Mouse (Mus musculus): ENCODE measurements around the gene Eef1a2. TPM values are rescaled to one million over a fixed set of nuclear protein-coding genes. Genes with fewer than 3 reads are reported as not detected.
A peak's percentile ranks its signal among the peaks of the same experiment; 100 is the strongest.
"Not testable (repeated sequence)": the region's sequence is repeated elsewhere in the genome, so short reads cannot be mapped to it uniquely, and the experiment has no call there.

Eef1a2 gene
- polyA plus RNA-seq, 1 experiment from 2014 or later = not detected

DNA sequence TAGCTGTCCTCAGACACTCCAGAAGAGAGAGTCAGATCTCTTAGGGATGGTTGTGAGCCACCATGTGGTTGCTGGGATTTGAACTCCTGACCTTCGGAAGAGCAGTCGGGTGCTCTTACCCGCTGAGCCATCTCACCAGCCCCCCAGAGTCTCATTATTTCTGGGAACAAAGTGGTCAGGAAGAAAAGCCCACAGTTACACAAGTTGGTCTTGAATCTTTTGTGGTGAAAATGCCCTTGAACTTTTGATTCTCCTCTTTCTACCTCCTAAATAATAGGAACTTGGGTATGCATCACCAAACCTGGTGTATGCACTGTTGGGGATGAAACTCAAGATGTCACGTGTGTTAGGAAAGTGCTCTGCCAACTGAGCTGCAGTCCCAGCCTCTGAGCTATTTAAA lies 35.1 kb upstream of the Eef1a2 start:
- 66% methylated on average over 4 of the region's 4 CpGs for WGBS (ENCODE audit: insufficient replicate concordance)
- Histone ChIP-seq H3K27me3 (ENCODE audit: control insufficient read depth, insufficient read depth, low read depth, low read length) (peaks cover 4% of the 10 kb centered on the region; the same call in 1 of the 2 replicates), H3K9me3 (replicated peaks; ENCODE audit: control insufficient read depth, low read length) (no peaks in the 10 kb centered on the region), H3K4me3 (ENCODE audit: low read depth, low read length) (no peak overlapping the region), H3K4me2 (ENCODE audit: low read depth, low read length) (no peak overlapping the region), H3K27ac (ENCODE audit: low read length) (no peak overlapping the region), H3K36me3 (ENCODE audit: control insufficient read depth, insufficient read depth) (no peaks in the 10 kb centered on the region), H3K4me1 (ENCODE audit: control insufficient read depth, low read depth, low read length) (peaks cover 24% of the 10 kb centered on the region), H3K9ac (ENCODE audit: low read depth, low read length) (no peak overlapping the region)
- no peak for ATAC-seq (ENCODE audit: low read depth)

GRCm38 (mm10) chr2:181191385-181191784 lies 34.6 kb upstream of the Eef1a2 start:
- not testable (repeated sequence) for ATAC-seq (ENCODE audit: low read depth); H3K4me3 ChIP-seq (ENCODE audit: low read depth, low read length); H3K27me3 ChIP-seq (ENCODE audit: control insufficient read depth, insufficient read depth, low read depth, low read length); H3K9me3 ChIP-seq (replicated peaks; ENCODE audit: control insufficient read depth, low read length); H3K9ac ChIP-seq (ENCODE audit: low read depth, low read length); H3K4me2 ChIP-seq (ENCODE audit: low read depth, low read length); H3K27ac ChIP-seq (ENCODE audit: low read length); H3K36me3 ChIP-seq (ENCODE audit: control insufficient read depth, insufficient read depth)
- H3K4me1 ChIP-seq (ENCODE audit: control insufficient read depth, low read depth, low read length) = peaks cover 22% of the 10 kb centered on the region
- 48% methylated on average over 4 of the region's 4 CpGs for WGBS (ENCODE audit: insufficient replicate concordance)

GRCm38 (mm10) chr2:181189321-181189720 lies 32.5 kb upstream of the Eef1a2 start:
- Histone ChIP-seq H3K4me2 (ENCODE audit: low read depth, low read length) (no peak overlapping the region), H3K4me1 (ENCODE audit: control insufficient read depth, low read depth, low read length) (peaks cover 16% of the 10 kb centered on the region), H3K27ac (ENCODE audit: low read length) (peak overlapping the region; percentile 74; the same call in 1 of the 2 replicates), H3K36me3 (ENCODE audit: control insufficient read depth, insufficient read depth) (no peaks in the 10 kb centered on the region), H3K9me3 (replicated peaks; ENCODE audit: control insufficient read depth, low read length) (no peaks in the 10 kb centered on the region), H3K4me3 (ENCODE audit: low read depth, low read length) (no peak overlapping the region), H3K9ac (ENCODE audit: low read depth, low read length) (no peak overlapping the region), H3K27me3 (ENCODE audit: control insufficient read depth, insufficient read depth, low read depth, low read length) (peaks cover 8% of the 10 kb centered on the region)
- 61% methylated on average over 1 of the region's 1 CpGs for WGBS (ENCODE audit: insufficient replicate concordance)
- ATAC-seq (ENCODE audit: low read depth) = no peak

GRCm38 (mm10) chr2:181188681-181189080 lies 31.9 kb upstream of the Eef1a2 start:
- Histone ChIP-seq H3K27ac (ENCODE audit: low read length) (peak overlapping the region; percentile 74), H3K4me3 (ENCODE audit: low read depth, low read length) (peak overlapping the region; percentile 87; the same call in 1 of the 2 replicates), H3K36me3 (ENCODE audit: control insufficient read depth, insufficient read depth) (no peaks in the 10 kb centered on the region), H3K9ac (ENCODE audit: low read depth, low read length) (peak overlapping the region; percentile 46; the same call in 1 of the 2 replicates), H3K4me1 (ENCODE audit: control insufficient read depth, low read depth, low read length) (peaks cover 16% of the 10 kb centered on the region), H3K4me2 (ENCODE audit: low read depth, low read length) (peak overlapping the region; percentile 99), H3K9me3 (replicated peaks; ENCODE audit: control insufficient read depth, low read length) (no peaks in the 10 kb centered on the region), H3K27me3 (ENCODE audit: control insufficient read depth, insufficient read depth, low read depth, low read length) (peaks cover 5% of the 10 kb centered on the region)
- ATAC-seq (ENCODE audit: low read depth) = no peak
- WGBS (ENCODE audit: insufficient replicate concordance) = 64% methylated on average over 2 of the region's 2 CpGs

GRCm38 (mm10) chr2:181187121-181188000 lies 30.5 kb upstream of the Eef1a2 start, which contains the start of gene Ppdpf:
TSS of gene Ppdpf (plus strand) at chr2:181187247.
- Histone ChIP-seq H3K9me3 (replicated peaks; ENCODE audit: control insufficient read depth, low read length) (no peaks in the 10 kb centered on the region), H3K27ac (ENCODE audit: low read length) (peak within 1 kb of the TSS; percentile 90), H3K36me3 (ENCODE audit: control insufficient read depth, insufficient read depth) (no peaks in the 10 kb centered on the region), H3K4me1 (ENCODE audit: control insufficient read depth, low read depth, low read length) (peaks cover 16% of the 10 kb centered on the region), H3K9ac (ENCODE audit: low read depth, low read length) (peak within 1 kb of the TSS; percentile 87), H3K27me3 (ENCODE audit: control insufficient read depth, insufficient read depth, low read depth, low read length) (peaks cover 5% of the 10 kb centered on the region), H3K4me2 (ENCODE audit: low read depth, low read length) (peak within 1 kb of the TSS; percentile 99), H3K4me3 (ENCODE audit: low read depth, low read length) (peak within 1 kb of the TSS; percentile 87)
- WGBS (ENCODE audit: insufficient replicate concordance) = under 1% methylated on average over 64 of the region's 64 CpGs
- ATAC-seq (ENCODE audit: low read depth) = peak; percentile 96

DNA sequence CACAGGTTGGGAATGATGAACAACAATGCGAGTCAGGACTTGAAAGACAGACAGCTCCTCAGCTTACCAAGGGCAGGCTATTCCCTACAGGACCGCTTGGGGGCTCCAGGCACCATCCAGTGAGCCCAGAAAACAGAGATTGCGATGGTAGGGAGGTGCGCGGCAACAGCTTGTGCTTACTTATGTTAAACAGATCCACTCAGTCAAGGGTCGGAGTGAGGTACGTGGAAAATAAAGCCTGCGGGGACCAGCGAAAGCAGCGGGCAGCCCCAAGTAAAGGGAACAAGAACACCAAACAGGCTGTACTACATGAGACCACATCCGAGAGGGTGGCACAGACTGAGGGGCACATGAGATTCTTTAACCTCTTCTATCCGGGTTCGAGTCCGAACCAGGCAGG lies 29.8 kb upstream of the Eef1a2 start:
- ATAC-seq (ENCODE audit: low read depth) = peak; percentile 73
- Histone ChIP-seq H3K4me2 (ENCODE audit: low read depth, low read length) (peak overlapping the region; percentile 99), H3K4me1 (ENCODE audit: control insufficient read depth, low read depth, low read length) (peaks cover 16% of the 10 kb centered on the region), H3K4me3 (ENCODE audit: low read depth, low read length) (peak overlapping the region; percentile 87), H3K9ac (ENCODE audit: low read depth, low read length) (peak overlapping the region; percentile 61), H3K36me3 (ENCODE audit: control insufficient read depth, insufficient read depth) (no peaks in the 10 kb centered on the region), H3K27me3 (ENCODE audit: control insufficient read depth, insufficient read depth, low read depth, low read length) (peaks cover 5% of the 10 kb centered on the region), H3K9me3 (replicated peaks; ENCODE audit: control insufficient read depth, low read length) (no peaks in the 10 kb centered on the region), H3K27ac (ENCODE audit: low read length) (peak overlapping the region; percentile 90)
- 1% methylated on average over 14 of the region's 14 CpGs for WGBS (ENCODE audit: insufficient replicate concordance)

DNA sequence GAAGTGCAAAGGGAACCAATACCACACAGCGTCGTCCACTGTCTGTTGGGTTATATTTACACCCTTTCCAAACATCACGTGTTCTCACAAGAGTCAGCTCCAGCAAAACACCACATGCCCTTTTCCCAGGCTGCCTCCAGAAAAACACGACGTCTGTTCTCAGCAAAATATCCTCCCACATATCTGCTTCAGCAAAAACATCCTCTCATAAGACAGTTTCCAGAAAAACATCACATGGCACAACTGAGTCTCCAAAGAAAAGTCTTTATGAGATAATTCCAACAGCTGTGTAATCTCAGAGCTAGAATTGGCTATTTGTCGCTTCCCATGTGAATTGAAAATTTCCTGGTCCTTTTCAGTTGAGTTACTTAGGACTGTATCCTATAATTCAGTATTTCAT lies 24.1 kb upstream of the Eef1a2 start:
- Histone ChIP-seq H3K36me3 (ENCODE audit: control insufficient read depth, insufficient read depth) (no peaks in the 10 kb centered on the region), H3K9ac (ENCODE audit: low read depth, low read length) (no peak overlapping the region), H3K4me2 (ENCODE audit: low read depth, low read length) (no peak overlapping the region), H3K4me1 (ENCODE audit: control insufficient read depth, low read depth, low read length) (no peaks in the 10 kb centered on the region), H3K9me3 (replicated peaks; ENCODE audit: control insufficient read depth, low read length) (no peaks in the 10 kb centered on the region), H3K4me3 (ENCODE audit: low read depth, low read length) (no peak overlapping the region), H3K27me3 (ENCODE audit: control insufficient read depth, insufficient read depth, low read depth, low read length) (peaks cover 4% of the 10 kb centered on the region), H3K27ac (ENCODE audit: low read length) (no peak overlapping the region)
- no peak for ATAC-seq (ENCODE audit: low read depth)
- 53% methylated on average over 6 of the region's 6 CpGs for WGBS (ENCODE audit: insufficient replicate concordance)

DNA sequence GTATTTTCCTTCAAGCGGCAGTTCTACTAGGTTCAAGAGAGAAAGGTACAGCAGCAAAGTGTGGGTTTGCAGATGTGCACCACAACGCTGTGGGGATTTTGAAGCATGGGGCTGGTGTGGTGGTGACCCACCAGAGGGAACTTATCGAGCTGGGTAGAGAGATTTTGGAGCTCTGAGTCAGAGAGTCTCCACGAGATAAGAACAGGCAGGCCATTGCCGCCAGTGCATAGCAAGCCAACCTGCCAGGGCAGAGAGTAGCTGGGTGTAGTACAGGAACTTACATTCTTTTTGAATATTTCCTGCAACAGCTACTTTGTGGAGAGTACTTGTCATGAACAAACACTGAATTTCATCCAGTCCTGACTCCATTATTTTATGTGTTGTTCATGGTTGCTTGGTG lies 21.7 kb upstream of the Eef1a2 start:
- H3K36me3 ChIP-seq (ENCODE audit: control insufficient read depth, insufficient read depth) = no peaks in the 10 kb centered on the region
- 42% methylated on average over 5 of the region's 5 CpGs for WGBS (ENCODE audit: insufficient replicate concordance)
- no peak overlapping the region for H3K4me2 ChIP-seq (ENCODE audit: low read depth, low read length)
- H3K27ac ChIP-seq (ENCODE audit: low read length) = no peak overlapping the region
- no peaks in the 10 kb centered on the region for H3K27me3 ChIP-seq (ENCODE audit: control insufficient read depth, insufficient read depth, low read depth, low read length)
- H3K4me3 ChIP-seq (ENCODE audit: low read depth, low read length) = no peak overlapping the region
- no peak for ATAC-seq (ENCODE audit: low read depth)
- H3K9me3 ChIP-seq (replicated peaks; ENCODE audit: control insufficient read depth, low read length) = no peaks in the 10 kb centered on the region
- no peaks in the 10 kb centered on the region for H3K4me1 ChIP-seq (ENCODE audit: control insufficient read depth, low read depth, low read length)
- H3K9ac ChIP-seq (ENCODE audit: low read depth, low read length) = no peak overlapping the region

- no peak overlapping the region for H3K27ac ChIP-seq (ENCODE audit: low read length)
- no peak overlapping the region for H3K4me2 ChIP-seq (ENCODE audit: low read depth, low read length)
- H3K4me1 ChIP-seq (ENCODE audit: control insufficient read depth, low read depth, low read length) = no peaks in the 10 kb centered on the region
- H3K9me3 ChIP-seq (replicated peaks; ENCODE audit: control insufficient read depth, low read length) = no peaks in the 10 kb centered on the region
- no peak overlapping the region for H3K9ac ChIP-seq (ENCODE audit: low read depth, low read length)
- 41% methylated on average over 3 of the region's 3 CpGs for whole genome bisulfite sequencing (ENCODE audit: insufficient replicate concordance)
- H3K36me3 ChIP-seq (ENCODE audit: control insufficient read depth, insufficient read depth) = no peaks in the 10 kb centered on the region
- no peaks in the 10 kb centered on the region for H3K27me3 ChIP-seq (ENCODE audit: control insufficient read depth, insufficient read depth, low read depth, low read length)
- H3K4me3 ChIP-seq (ENCODE audit: low read depth, low read length) = no peak overlapping the region
- no peak for ATAC-seq (ENCODE audit: low read depth)
Measured at GRCm38 (mm10) chr2:181178015-181178414, 21.2 kb upstream of the Eef1a2 start.

All from liver, embryonic 16.5 days (tissue).